Mouse (Mus musculus) gastrocnemius, adult 18-20 months (tissue): Measurements from ENCODE around the gene Gm21985. TPM values are rescaled to one million over a fixed set of nuclear protein-coding genes. Genes with fewer than 3 reads are reported as not detected.
"Not testable (repeated sequence)": the region's sequence is repeated elsewhere in the genome, so short reads cannot be mapped to it uniquely, and the experiment has no call there.

Experiments
- DNase-seq: peaks from one replicate; pipeline ENCODE4 v3.0.0; 2021; ENCODE audit warnings: low spot score
- total RNA-seq, 2 experiments: library from RNA; stranded (reverse); gene quantifications; 2 replicates each; pipeline ENCODE4 v1.2.3; 2021

Gene Gm21985
- total RNA-seq, 2 experiments from 2014 or later: 0.24 to 0.80 TPM

- DNase-seq: no peak
Observed at GRCm38 (mm10) chr2:112264364-112264763, 1.8 kb upstream of the Gm21985 start.

- DNase-seq: peak; percentile 93
Observed at GRCm38 (mm10) chr2:112265448-112266241, 469 bp upstream of the Gm21985 start, which contains the start of gene Slc12a6. TSS of gene Slc12a6 (plus strand) at chr2:112265825.

- DNase-seq: peak; percentile 59
Observed at GRCm38 (mm10) chr2:112266780-112267179, 666 bp downstream of the Gm21985 start.

GRCm38 (mm10) chr2:112267547-112268269, 1.6 kb downstream of the Gm21985 start:
- DNase-seq: no peak

- no peak for DNase-seq
Observed at GRCm38 (mm10) chr2:112270011-112270410, 3.9 kb downstream of the Gm21985 start.

GRCm38 (mm10) chr2:112272909-112273308, 6.8 kb downstream of the Gm21985 start:
- no peak for DNase-seq

GRCm38 (mm10) chr2:112273474-112273873, 7.4 kb downstream of the Gm21985 start:
- DNase-seq: no peak

- DNase-seq: no peak
Observed at GRCm38 (mm10) chr2:112276870-112277269, 10.8 kb downstream of the Gm21985 start.

- DNase-seq: no peak
Observed at GRCm38 (mm10) chr2:112282846-112283245, 16.7 kb downstream of the Gm21985 start.

- peak; percentile 66 for DNase-seq
Observed at GRCm38 (mm10) chr2:112284363-112285030, 18.4 kb downstream of the Gm21985 start.

GRCm38 (mm10) chr2:112285031-112285390, 18.9 kb downstream of the Gm21985 start:
- no peak for DNase-seq

GRCm38 (mm10) chr2:112286062-112286461, 19.9 kb downstream of the Gm21985 start:
- not testable (repeated sequence) for DNase-seq

GRCm38 (mm10) chr2:112287059-112287458, 20.9 kb downstream of the Gm21985 start:
- DNase-seq: no peak

- DNase-seq: no peak
Observed at GRCm38 (mm10) chr2:112289507-112289906, 23.4 kb downstream of the Gm21985 start.

- DNase-seq: no peak
Observed at GRCm38 (mm10) chr2:112292823-112293222, 26.7 kb downstream of the Gm21985 start.

- DNase-seq: no peak
Observed at GRCm38 (mm10) chr2:112296211-112296610, 30.1 kb downstream of the Gm21985 start.

- no peak for DNase-seq
Observed at GRCm38 (mm10) chr2:112298221-112298620, 32.1 kb downstream of the Gm21985 start.

GRCm38 (mm10) chr2:112308671-112309070, 42.6 kb downstream of the Gm21985 start:
- no peak for DNase-seq

- DNase-seq: no peak
Observed at GRCm38 (mm10) chr2:112309161-112309600, 43.1 kb downstream of the Gm21985 start.

- no peak for DNase-seq
Observed at GRCm38 (mm10) chr2:112315638-112316037, 49.5 kb downstream of the Gm21985 start.

GRCm38 (mm10) chr2:112318227-112318626, 52.1 kb downstream of the Gm21985 start:
- DNase-seq: no peak

GRCm38 (mm10) chr2:112318905-112319304, 52.8 kb downstream of the Gm21985 start:
- peak; percentile 16 for DNase-seq
